Mouse (Mus musculus): Measurements from ENCODE around the gene Mex3d.

The Mex3d gene

GRCm38 (mm10) chr10:80387522-80387959, at the start of gene Mex3d:
Mex3d (minus strand) TSS chr10:80387659.
- DNase-seq = peak; percentile 92

GRCm38 (mm10) chr10:80436276-80436675, 48.8 kb upstream of the Mex3d start:
- peak; percentile 66 for DNase-seq

- peak; percentile 47 for DNase-seq
Measured at GRCm38 (mm10) chr10:80435764-80436163, 48.3 kb upstream of the Mex3d start.

GRCm38 (mm10) chr10:80434823-80435222, 47.4 kb upstream of the Mex3d start:
- no peak for DNase-seq

GRCm38 (mm10) chr10:80434233-80434592, 46.8 kb upstream of the Mex3d start:
- DNase-seq = no peak

GRCm38 (mm10) chr10:80433513-80434232, 46.2 kb upstream of the Mex3d start, which contains the start of gene Tcf3:
Tcf3 (minus strand) TSS chr10:80433647.
- DNase-seq = peak; percentile 100

- peak; percentile 75 for DNase-seq
Measured at GRCm38 (mm10) chr10:80432936-80433512, 45.6 kb upstream of the Mex3d start.

- DNase-seq = no peak
Measured at GRCm38 (mm10) chr10:80432387-80432785, 44.9 kb upstream of the Mex3d start.

GRCm38 (mm10) chr10:80431570-80432386, 44.3 kb upstream of the Mex3d start:
- no peak for DNase-seq

GRCm38 (mm10) chr10:80430375-80430980, 43.0 kb upstream of the Mex3d start:
- no peak for DNase-seq

GRCm38 (mm10) chr10:80429800-80430199, 42.3 kb upstream of the Mex3d start:
- no peak for DNase-seq

- DNase-seq = no peak
Measured at GRCm38 (mm10) chr10:80425041-80425440, 37.6 kb upstream of the Mex3d start.

- DNase-seq = peak; percentile 51
Measured at GRCm38 (mm10) chr10:80423562-80423961, 36.1 kb upstream of the Mex3d start.

GRCm38 (mm10) chr10:80421651-80422472, 34.4 kb upstream of the Mex3d start:
- no peak for DNase-seq

- no peak for DNase-seq
Measured at GRCm38 (mm10) chr10:80421208-80421607, 33.7 kb upstream of the Mex3d start.

- no peak for DNase-seq
Measured at GRCm38 (mm10) chr10:80420729-80421128, 33.3 kb upstream of the Mex3d start.

GRCm38 (mm10) chr10:80419419-80419818, 32.0 kb upstream of the Mex3d start:
- peak; percentile 92 for DNase-seq

- DNase-seq = peak; percentile 96
Measured at GRCm38 (mm10) chr10:80418311-80418710, 30.9 kb upstream of the Mex3d start.

- no peak for DNase-seq
Measured at GRCm38 (mm10) chr10:80417841-80418240, 30.4 kb upstream of the Mex3d start.

- no peak for DNase-seq
Measured at GRCm38 (mm10) chr10:80417371-80417770, 29.9 kb upstream of the Mex3d start.

- DNase-seq = no peak
Measured at GRCm38 (mm10) chr10:80415566-80415965, 28.1 kb upstream of the Mex3d start.
